Mouse (Mus musculus): ENCODE results near the gene Polr2a.
A peak's percentile ranks its signal among the peaks of the same experiment; 100 is the strongest.

Polr2a gene

DNA sequence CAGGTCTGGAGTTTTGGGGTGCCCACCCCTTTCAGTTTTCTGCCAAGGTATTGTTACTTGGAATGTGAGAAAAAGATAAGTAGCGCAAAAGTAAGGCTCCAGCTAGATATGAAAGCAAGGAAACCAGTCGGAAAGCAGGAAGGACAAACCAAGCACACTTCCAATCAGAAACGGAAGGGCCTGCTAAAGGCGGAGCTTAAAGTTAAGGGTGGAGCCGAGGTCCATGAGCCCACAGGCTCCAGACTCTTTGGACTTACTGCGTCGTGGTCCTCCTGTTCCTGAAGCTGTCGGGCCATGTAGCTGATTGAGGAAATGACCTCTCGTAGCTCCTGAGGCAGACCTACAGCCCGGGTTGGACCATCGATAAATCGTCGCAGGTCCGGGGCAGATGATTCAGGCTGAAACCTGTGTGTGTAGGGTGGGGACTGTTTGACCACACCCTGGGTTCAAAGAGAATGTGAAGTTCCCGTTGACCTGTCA lies 26.4 kb upstream of the Polr2a start:
- DNase-seq (ENCODE audit: low read depth, low spot score), result peak; percentile 85

DNA sequence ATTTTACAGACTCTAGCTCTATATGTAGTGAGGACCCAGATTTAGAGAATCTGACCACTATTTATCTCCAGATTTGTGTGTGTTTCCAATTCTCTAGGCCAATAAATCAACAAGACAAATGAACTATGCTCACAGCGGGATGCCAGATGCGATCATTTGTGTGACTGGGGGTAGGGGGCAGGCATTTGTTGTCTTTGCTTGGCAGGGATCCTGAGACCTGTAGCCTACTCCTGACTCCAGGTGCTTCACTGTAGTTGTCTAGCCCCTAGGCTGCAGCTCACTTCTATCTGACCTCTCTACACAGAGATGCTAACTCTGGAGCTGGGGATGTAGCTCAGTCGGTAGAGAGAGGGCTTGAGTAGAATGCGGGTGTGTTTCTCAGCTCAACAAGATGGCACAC lies 23.4 kb upstream of the Polr2a start:
- DNase-seq (ENCODE audit: low read depth, low spot score), result peak; percentile 87

DNA sequence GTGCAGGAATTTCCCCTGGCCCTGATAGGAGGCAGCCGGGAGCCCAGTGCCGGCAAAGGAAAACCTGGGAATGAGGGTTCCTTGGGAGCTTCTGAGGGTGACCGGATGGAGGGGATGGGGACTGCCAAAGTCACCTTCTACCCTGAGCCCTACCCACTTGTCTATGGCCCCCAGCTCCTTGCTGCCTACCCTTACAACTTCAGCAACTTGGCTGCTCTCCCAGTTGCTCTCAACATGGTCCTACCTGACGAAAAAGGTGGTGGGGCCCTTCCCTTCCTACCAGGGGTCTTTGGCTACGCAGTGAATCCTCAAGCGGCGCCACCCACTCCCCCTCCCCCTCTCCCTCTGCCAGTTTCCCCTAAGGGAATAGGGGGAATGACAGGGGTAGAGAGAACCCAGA lies 20.5 kb upstream of the Polr2a start:
- DNase-seq (ENCODE audit: low read depth, low spot score), result no peak

DNA sequence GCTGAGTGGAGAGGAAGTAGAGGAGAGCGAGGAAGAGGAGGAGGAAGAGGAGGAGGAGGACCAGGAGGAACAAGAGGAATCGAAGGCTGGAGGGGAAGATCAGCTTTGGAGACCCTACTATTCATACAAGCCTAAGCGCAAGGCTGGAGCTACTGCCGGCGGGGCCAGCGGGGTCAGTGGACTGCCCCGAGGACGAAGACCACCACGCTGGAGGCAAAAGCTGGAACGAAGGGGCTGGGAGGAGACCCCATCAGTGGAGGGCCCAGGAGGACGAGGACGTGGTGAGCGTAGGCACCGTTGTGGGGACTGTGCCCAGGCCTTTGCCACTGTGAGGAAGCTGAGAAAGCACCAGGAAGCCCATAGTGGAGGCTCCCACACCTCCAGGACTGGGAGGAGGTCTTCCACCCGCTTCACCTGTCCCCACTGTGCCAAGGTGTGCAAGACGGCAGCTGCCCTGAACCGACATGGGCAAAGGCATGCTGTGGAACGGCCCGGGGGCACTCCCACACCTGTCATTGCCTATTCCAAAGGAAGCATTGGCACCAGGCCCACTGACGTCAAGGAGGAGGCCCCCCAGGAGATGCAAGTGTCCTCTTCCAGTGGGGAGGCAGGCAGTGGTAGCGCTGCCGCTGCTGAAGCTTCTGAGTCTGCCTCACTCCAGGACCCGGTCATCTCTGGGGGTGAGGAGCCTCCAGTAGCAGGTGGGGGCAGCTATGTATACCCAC lies 20.0 kb upstream of the Polr2a start:
- no peak for DNase-seq (ENCODE audit: low read depth, low spot score)

DNA sequence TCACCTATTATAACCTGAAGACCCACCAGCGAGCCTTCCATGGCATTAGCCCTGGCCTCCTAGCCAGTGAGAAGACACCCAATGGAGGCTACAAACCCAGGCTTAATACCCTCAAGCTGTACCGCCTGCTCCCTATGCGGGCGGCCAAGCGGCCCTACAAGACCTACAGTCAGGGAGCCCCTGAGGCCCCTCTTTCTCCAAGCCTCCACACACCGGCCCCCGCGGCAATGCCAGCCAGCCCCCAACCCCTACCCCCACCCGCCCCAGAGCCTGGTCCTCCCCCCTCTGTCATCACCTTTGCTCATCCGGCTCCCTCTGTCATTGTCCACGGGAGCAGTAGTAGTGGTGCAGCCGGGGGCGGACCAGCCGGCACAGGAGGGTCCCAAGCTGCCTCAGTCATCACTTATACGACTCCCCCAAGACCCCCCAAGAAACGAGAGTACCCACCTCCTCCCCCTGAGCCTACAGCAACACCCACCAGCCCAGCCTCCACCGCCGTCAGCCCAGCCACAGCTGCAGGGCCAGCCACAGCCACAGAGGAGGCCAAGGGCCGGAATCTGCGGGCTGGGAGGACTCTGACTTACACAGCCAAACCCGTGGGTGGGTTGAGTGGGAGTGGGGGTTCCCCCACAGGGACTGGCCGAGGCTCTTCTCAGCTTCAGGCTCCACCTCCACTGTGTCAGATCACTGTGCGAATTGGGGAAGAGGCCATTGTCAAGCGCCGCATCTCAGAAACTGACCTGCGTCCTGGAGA lies 19.2 kb upstream of the Polr2a start:
- no peak for DNase-seq (ENCODE audit: low read depth, low spot score)

DNA sequence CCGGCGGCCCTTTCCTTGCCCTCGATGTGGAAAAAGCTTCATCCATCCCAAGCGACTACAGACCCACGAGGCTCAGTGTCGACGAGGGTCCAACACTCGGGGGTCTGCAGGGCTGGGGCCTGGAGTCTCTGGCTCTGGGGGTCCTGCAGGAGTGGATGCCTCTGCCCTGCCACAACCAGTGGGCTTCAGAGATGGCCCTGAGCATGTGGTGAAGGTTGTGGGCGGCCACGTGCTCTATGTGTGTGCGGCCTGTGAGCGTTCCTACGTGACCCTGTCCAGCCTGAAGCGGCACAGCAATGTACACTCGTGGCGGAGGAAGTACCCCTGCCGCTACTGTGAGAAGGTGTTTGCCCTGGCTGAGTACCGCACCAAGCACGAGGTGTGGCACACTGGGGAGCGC lies 18.1 kb upstream of the Polr2a start:
- no peak for DNase-seq (ENCODE audit: low read depth, low spot score)

DNA sequence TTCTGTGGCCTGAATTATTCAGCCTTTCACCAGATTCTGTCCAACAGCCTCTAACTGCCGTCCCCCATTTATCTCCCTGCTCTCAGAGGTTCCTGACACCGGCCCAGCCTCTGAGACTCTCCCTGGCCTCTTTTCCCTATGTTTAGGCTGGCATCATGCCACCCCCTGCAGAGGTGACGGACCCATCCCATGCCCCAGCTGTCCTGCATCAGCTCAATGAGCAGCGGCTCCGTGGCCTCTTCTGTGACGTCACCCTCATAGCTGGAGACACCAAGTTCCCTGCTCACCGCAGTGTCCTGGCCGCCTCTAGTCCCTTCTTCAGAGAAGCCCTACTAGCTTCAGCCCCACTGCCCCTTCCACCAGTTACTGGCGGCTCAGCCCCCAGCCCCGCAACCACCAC lies 17.3 kb upstream of the Polr2a start:
- no peak for DNase-seq (ENCODE audit: low read depth, low spot score)

DNA sequence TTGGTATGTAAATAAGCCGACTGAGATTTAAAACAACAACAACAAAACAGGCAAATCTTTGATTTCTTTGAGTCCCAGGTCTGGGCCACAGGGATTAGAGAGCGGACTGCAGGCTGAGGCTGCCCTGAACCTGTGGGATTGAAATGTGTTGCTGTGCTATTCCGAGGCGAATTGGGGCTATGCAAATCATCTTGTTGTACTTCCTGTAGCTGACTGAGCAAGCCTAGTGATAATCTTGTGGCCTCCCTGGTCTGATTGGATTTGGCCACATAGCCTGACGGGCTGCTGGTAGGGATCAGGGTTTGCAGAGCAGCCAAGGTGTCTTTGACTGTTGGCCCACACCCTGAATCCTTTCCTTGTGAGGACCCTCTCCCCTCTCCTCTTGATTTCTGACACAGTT lies 16.5 kb upstream of the Polr2a start:
- no peak for DNase-seq (ENCODE audit: low read depth, low spot score)

DNA sequence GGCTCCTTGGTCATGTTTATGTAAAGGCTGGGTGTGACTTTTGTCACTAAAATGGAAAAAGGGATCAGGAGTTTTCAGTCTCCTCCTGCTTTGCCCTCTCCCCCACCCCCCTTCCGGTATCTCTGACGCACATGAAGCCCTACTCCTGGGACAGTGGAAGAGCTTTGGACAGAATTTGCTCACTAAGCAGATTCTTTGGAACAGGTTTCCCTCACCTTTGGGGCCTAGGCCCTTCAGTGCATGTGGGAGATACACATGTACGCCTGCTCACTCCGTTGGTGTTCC lies 9.1 kb upstream of the Polr2a start:
- no peak for DNase-seq (ENCODE audit: low read depth, low spot score)

DNA sequence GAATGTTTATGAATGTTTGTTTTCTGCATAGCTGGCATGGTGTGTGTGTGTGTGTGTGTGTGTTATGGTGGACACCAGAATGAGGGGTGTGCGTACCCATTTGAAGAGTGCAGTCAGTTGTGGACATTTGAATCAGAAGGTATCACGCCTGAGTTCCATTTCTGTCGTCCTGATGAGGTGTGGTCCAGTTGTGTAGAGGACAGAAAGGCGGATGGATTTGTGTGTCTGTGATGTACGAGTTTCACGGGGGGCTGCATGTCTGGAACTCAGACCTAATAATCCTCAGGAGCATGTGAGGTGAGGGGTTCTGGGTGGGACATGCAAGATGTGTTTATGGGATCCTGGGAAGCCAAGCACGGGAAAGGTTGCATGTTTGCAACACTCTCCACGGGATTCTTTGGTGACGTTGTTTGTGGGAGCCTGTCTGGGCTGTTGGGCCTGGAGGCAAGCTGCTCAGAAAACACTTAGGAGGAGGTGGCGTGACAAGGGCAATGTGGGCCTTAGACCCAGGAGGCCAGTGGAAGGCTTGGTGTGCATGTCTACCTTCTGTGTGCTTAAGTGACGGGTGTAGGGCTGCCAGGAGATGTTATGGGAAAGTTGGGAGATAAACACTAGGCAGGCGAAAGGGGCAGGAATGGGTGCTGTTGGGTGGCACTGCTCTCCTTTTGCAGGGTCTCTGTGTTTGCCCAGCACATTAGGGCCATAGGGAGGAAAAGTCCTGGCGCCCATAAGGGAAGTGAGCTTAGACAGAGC lies 8.6 kb upstream of the Polr2a start:
- DNase-seq (ENCODE audit: low read depth, low spot score), result no peak

DNA sequence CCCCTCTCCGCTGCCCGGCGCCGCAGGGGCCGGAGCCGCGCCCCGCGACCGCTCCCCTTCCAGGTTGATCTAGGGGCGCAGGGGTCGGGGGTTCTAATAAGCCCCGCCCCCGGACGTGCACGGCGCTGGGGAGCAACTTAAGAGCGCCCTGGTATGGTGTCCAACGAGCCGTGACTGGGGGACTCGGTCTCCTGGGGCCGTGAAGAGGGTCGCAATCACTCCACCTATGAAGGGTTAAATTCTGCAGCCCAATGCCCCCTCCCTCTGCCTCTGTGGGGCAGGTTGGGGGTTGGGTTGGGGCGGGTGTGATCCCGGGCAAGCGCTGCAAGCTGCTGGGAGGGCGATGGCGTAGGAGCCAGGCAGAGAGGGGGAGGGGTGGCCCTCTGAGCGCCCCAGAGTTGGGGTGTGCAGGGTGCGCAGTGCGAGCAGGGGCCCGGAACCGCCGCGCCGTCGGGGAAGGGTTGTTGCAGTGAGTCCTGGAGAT lies 7.7 kb upstream of the Polr2a start:
- peak; percentile 64 for DNase-seq (ENCODE audit: low read depth, low spot score)

DNA sequence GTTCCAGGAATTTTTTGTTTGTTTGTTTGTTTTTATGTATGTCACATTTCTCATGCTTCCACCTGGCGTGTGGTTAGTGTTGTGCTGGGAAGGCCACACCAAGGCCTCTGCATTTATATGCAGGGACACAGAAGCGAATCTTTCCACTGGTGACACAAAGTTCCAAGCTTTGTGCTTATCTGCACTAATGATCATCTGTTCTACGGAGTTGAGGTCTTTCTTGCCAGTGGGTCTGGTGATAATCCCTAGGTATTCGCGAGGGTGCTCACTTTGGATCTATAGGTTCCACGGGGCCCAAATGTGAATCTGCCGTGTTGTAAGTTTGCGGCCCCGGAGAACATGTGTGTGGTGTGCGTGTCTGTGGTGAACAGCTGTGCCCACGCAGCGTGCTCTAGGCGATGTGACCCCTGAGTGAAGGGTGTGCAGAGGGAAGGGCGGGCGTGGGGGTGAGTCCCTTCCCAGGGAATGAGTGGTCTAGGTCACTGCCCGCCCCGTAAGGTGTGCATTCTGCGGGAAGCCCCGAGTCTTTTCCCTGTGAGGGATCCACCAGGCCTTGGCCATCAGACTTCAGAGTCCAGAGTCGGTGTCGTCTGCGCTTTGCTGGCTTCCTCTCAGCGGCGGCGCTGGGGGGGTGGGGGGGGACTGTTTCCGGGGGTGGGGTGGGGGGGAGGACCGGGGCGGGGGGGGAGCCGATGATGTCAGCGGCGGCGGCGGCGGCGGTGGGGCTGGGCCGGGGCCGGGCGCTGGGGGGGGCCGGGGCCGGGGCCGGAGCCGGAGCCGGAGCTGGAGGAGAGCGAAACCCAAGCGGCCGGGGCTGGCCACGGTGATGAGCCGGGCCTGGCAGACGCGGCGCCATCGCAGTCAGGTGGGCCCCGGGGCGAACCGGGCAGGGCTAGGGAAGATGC lies 7.0 kb upstream of the Polr2a start, which contains the start of gene Zbtb4:
TSS of gene Zbtb4 (plus strand) at position 692 of the 905 bp plus-strand sequence.
- peak; percentile 51 for DNase-seq (ENCODE audit: low read depth, low spot score)

DNA sequence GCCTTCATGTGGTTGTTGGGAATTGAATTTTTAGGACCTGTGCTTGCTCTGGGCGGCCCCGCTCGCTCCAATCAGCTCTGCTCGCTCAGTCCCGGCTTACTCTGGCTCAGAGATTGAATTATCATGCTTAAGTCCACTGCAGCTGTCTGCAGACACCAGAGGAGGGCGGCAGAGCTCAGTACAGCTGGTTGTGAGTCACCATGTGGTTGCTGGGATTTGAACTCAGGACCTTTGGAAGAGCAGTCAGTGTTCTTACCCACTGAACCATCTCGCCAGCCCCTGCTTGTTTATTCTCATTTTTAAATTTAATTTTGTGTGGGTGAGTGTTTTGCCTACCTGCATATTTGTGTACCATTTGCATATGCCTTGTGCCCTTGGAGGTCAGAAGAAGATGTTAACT lies 5.1 kb upstream of the Polr2a start:
- peak; percentile 72 for DNase-seq (ENCODE audit: low read depth, low spot score)

DNA sequence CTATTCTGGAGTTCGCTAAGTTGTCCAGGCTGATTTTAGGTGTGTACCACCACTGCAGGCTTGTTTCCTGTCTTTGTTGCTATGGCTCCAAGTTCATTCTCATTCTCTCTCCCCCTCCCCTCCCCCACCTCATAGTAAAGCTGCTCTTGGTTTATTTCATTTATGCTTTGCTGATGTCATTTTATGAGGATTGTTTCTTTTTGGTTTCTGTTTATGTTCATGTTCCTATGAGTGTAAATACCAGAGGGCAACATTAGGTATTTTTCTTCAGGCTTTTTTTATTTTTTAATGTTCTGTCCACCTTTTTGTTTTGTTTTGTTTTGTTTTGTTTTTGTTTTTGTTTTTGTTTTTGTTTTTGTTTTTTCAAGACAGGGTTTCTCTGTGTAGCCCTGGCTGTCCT lies 3.4 kb upstream of the Polr2a start, which contains the start of gene Slc35g3:
TSS of gene Slc35g3 (minus strand) at position 101 of the 400 bp plus-strand sequence.
- no peak for DNase-seq (ENCODE audit: low read depth, low spot score)

DNA sequence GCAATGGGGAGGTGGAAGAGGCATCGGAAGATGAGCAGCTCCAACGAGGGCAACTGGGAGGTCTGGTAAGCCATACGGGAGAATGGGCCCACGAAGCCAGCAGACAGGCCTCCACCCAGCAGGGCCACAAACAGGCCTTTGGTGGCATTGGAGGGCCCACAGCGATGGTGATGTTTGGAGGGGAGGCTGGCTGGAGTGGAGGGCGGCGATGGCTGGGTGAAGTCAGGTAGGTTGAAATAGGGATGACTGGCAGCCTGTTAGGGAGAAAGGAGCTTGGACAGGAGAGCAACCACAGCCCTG lies 2.4 kb upstream of the Polr2a start:
- no peak for DNase-seq (ENCODE audit: low read depth, low spot score)

DNA sequence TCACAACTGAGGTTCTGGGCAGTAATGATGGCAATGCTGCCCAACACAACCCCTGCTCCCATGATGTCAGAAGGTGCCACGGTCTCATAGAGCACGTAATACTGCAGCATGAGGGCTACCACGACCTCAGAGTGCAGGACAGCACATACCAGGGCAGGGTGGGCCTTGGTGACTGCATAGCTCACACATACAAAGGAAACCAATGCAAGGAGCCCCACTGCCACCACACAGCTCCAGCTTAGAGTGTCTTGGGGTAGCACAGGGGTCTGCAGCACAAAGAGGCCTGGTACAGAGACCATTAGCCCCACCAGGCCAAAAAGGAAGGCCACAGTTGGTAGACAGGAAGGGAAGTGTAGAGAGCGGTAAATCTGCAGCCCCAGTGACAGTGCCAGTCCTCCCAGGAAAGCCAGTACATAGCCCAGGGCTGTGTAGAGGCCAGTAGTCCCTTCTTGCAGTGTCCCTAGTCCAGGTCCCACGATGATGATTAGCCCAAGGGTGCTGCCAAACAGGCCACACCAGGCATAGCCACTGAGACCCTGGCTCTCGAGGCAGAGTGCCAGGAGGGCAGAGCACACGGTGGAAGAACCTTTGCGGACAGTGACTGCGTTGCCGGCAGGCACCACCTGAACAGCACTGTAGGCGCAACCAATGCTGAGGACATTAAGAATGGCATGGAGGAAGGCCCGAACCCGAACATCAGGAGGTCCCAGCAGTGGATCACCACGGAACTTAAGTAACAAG lies 1.9 kb upstream of the Polr2a start:
- no peak for DNase-seq (ENCODE audit: low read depth, low spot score)

DNA sequence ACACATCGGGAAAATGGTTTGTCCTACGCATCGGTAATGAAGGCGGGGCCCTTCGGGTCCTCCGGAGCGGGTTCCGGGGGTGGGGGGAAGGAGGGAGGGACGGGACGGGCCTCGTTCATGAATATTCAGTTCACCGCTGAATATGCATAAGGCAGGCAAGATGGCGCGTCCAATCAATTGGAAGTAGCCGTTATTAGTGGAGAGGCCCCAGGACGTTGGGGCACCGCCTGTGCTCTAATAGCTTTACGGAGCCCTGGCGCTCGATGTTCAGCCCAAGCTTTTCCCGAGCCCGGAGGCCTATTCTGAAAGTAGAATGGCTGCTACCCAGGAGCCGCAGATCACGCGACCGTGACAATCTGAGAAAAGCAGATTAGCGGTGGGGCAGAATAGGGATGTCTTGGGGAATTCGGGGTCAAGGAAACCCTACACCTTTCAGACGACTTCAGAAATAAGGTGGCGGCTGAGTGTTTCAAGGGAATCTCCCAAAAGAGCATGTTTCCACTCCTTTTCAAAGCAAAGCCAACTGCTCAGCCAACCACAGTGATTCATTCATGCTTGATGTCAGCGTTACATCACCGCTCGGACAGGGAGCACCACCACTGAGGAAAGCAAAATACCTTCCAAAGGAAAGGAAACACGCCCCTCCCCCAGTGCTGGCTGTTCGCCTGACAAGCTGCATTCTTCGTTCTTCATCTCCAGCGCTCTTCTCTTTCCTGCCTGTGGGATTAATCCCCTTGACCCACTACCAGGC lies 709 bp upstream of the Polr2a start:
- DNase-seq (ENCODE audit: low read depth, low spot score), result peak; percentile 98

DNA sequence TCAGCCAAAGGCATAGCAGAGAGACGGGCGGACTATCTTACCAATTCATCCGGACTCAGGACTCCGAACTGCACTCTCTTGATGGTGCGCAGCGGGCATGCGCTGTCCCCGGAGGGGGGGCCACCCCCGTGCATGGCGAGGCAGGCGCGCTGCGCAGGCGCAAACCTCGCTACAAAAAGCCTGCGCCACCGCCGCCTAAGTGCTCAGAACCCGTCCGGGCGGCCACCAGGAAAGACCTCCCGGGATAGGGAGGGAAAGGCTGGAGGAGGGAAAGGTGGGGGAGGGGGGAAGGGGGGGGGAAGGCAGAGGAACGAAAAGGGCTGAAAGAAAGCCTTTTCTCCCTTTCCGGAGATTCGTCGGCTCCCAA lies 364 bp downstream of the Polr2a start:
- peak; percentile 90 for DNase-seq (ENCODE audit: low read depth, low spot score)

DNA sequence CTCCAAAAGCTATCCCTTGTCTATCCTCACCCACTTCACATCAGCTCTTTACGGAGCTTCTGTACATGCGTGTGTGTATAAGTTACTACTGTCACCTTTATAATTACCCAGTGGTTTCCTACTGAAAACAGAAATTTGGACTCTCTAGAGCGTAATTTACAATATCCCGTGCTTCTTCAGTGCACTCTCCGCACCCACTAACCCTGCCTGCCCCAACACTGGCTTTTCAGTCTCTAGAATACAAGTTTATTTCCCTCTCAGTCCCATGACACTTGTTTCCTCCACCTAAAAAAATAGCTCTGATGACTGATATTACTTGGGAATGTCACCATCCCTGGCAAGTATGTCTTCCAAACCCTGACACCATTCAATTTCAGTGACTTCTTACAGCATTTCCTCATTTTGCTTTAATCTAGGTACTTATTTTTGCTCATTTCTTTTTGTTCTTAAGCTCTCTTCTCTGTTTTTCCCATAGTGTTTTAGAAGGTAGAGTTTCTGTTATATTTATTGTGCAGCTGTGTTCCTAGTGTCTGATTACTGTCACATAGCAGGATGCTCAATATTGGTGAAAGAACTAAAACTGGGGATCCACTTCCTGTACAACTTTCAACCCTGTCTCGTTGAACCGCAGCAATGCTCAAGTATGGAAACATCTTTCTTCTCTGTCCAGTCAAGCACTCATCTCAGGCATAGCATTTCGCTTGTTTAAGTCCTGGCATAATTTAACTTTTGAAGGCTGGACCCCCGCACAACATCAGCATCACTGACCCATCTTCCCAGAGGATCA lies 941 bp downstream of the Polr2a start:
- DNase-seq (ENCODE audit: low read depth, low spot score), result no peak
